Mouse (Mus musculus) spleen, postnatal 4 days (tissue): Measurements from ENCODE around the gene Sema4a.

ENCODE experiments used
- DNase-seq, 2 experiments: peaks; one replicate each; pipeline ENCODE4 v3.0.0; 2022; ENCODE audit warnings: low spot score in 2 of 2

Sema4a gene

GRCm38 (mm10) chr3:88460983-88461696 is at the start of gene Sema4a:
TSS of gene Sema4a (minus strand) at chr3:88461182.
- peak in 1 of 2 experiments; percentile 59 for DNase-seq

DNA sequence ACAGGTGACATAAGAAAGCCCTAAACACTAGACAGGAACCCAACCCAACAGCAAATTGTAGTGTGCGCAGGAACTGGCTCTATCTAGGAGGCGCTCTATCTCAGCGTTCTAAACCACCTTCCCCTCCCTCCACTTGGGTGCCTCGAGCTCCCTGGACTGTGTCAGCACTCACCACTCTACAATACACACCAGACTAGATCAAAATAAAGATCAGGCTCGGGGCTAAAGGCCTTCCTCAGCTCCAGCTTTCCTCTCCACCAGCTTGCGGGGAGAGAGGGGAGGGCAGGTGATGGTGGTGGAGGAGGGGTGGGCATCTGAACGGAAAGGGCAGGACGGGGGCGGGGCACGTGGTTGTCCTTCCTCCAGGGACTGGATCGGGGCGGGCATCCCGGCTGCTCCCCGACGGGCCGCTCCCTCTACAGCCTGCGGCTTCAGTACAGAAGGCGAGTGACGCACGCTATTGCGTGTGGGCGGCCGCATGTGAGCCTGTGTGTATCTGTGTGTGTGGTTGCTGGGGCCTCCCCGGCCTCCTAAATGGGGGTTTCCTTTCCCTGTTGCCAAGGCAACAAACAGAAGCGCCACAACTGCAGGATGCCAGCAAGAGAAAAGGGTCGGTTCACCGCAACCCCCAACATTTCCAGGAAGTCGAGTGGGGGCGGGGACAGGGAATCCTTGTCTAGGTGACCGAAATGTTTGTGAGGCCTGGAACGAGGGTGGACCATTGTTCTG is 48.9 kb upstream of the Sema4a start, which contains the start of gene Lmna:
TSS of gene Lmna (minus strand) at position 265 of the 729 bp plus-strand sequence.
- DNase-seq, result peak; percentile 81 to 87

GRCm38 (mm10) chr3:88509250-88509649 is 48.3 kb upstream of the Sema4a start:
- DNase-seq, result no peak

DNA sequence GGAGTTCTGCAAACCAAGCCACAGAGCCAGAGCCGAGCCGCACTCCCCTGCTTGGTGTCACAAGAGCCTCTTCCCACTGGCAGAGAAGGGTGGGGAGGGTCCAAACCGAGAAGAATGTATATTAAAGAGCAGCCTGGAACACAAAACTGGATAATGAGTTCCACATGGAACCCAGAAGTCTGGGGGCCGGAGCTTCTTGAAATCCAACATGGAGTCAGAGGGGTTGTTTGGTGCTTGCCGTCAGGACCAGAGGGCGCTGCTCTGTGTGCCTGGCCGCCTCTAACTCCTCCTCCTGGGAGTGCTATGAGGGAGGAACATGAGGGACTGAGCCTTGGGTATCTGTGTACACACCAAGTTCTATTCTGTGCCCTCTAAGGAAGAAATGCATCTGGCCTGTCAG is 44.8 kb upstream of the Sema4a start:
- no peak for DNase-seq

DNA sequence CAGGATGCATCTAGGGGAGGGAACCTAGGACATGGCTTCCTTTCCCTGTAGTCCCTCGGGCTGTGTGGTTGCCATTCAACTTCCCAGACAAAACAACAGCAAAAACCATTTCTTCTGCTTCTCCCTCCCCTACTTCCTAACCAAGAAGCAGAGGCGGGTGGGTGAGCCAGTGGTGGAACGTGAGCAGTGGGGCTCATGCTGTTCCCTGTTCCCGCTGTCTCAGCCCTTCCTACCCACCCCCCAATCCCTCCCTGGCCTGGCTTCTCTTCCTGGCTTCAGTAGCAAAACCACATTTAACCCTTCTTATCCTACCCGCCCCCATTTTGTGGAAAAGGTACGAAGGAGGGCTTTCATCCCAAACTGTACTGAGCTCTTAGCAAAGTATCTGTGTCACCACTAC is 44.1 kb upstream of the Sema4a start:
- no peak for DNase-seq

GRCm38 (mm10) chr3:88503881-88504746 is 43.1 kb upstream of the Sema4a start:
- DNase-seq, result no peak

GRCm38 (mm10) chr3:88503505-88503863 is 42.5 kb upstream of the Sema4a start:
- DNase-seq, result no peak

DNA sequence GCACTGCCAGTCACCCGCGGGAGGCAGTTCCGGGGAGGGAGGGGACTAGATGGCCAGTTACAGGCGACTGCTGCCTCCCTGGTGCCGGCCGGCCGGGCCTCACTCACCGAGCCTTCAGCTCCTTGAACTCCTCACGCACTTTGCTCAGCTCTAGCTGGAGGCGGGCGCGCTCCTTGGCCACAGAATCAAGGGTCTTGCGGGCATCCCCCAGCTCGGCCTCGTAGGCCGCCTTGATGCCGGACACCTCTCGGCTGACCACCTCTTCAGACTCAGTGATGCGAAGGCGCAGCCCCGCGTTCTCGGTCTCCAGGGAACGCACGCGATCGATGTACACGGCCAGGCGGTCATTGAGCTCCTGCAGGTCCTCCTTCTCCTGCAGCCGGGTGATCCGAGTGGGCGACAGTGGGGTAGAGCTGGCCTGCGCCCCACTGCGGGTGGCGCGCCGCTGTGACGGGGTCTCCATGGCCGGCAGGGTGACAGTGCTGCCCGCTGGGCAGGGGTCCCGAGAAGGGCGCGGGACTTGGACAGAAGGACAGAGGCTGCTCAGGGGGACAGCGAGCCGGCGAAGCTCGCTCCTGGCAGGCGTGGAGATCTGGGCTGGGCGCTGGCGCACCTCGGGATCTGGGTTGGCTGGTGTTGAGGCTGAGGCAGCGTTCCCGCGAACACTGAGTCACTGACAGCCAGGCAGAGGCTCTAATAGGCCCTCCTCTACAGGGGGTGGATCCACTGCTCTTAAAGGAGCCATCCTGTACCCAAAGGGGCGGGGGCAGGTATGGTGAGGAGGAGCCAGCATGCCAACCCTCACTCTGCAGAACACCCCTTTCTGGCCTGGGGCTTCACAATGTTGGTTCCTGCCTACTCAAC is 41.9 kb upstream of the Sema4a start:
- DNase-seq, result peak; percentile 84 to 91

- DNase-seq, result no peak
Measured at GRCm38 (mm10) chr3:88502031-88502571, 41.1 kb upstream of the Sema4a start.

DNA sequence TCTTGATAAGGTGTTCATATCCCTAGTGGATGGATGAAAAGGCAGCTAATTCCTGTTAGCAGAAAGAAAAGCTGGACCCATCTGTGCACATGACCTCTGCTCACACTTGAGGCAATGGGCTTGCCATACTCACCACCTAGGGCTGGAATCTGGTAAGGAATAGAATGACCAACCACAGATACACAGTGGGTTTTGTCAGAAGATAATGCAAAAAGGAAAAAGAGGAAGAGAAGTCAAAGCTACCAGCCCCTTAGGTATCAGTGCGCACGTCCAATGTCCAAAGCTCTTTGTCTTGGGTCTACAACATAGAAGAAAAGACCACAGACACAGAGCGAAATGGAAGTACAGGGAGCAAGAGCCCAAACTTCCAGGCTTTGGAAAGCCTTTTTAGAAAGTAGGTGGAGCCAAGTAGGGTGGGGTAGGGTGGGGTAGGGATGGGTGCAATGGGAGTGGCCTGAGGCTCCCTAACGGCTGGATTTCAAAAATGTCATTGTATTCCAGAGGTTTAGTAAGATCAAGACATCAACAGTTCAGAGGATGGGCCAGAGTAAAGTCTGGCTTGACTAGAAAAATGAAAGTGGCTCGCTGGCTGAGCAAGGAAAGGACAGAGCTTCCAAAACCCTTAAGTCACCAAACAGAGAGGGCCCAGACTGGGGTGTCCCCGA is 40.5 kb upstream of the Sema4a start:
- DNase-seq, result no peak

DNA sequence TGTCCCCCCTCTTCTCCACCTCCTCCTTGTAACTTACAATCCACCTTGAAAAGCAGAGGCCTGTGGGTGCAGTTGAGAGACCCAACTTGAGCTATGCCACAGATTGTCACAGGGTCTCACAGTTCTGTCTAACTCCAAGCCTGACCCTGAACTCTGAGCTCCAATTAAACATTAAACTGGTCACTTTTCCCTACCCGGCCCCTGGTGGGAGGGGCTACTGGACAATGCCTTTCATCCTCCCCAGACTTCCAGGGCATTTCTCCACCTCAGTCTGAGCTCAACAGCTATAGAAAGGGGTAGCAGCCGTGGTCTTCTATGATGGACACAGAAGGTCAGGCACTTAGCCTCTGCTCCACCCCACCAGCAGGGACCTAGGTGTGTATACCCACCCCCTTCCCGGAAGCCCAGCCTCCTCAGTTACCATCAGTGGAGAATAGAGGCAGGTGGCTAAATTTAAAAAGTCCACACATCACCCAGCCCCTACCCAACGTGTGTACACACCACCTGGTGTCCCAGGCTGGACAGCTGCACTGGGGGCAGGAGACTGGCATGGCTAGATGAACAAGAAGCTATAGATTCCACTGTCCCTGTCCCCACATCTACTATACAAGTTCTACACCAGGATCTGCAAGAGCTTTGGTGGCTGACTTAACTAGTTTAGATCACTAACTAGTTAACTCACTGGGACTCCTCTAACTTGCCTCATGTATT is 39.8 kb upstream of the Sema4a start:
- no peak for DNase-seq

DNA sequence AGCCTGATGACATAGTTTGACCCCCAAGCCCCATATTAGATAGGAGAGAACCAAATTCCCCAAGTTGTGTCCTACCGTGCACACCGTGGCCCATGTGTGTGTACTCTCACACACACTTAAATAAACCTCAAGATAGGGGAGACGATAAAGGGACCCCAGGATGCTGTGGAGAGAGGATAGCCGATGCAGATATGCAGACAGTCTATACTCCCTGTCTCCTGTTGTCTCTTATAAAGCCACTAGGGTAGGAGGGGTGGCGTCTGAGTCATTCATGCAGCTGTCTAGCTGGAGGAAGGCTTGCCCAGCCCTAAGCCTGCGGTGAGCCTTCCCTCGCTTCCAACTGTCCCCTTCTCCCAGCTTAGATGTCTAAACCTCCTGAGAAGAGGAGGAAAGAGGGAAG is 39.1 kb upstream of the Sema4a start:
- no peak for DNase-seq

- DNase-seq, result no peak
Measured at GRCm38 (mm10) chr3:88499580-88499979, 38.6 kb upstream of the Sema4a start.

GRCm38 (mm10) chr3:88495741-88496415 is 34.9 kb upstream of the Sema4a start:
- DNase-seq, result peak in 1 of 2 experiments; percentile 63

DNA sequence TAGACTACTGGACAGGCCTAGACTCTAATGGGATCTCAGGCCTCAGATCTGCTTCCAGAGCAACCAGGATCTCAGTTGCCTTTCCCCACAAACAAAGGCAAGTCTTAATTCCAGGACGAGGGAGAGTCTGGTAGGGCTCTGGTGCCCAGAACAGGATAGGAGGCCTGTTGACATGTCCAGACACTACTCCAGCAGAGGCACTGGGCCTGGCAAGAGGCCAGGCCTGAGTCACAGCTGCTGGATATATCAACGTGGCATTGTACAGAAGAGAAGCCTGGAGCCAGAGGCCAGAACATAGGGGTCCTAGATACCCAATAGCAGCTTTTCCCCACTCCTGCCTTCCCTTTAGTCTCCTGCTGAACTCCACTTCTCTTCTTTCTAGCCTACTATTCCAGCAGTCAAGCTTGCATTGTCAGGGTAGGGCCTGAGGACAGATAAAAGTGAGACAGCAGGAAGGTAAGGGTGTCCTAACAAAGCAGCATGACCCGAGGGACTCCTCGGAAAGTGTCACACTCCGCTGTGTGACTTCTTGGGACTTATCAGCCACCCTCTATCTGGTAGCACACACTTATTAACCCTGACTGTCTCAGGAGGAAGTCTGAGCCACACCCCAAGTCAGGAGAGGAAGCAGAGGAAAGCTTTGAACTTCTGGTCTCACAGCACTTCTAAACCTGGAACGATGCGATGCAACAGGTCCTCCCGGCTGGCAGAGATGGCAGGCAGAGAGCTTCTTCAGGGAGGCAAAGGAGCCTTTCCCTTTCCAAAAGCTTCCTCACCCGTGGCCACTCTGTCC is 34.0 kb upstream of the Sema4a start:
- DNase-seq, result peak; percentile 53 to 77

- no peak for DNase-seq
Measured at GRCm38 (mm10) chr3:88493706-88494582, 33.0 kb upstream of the Sema4a start.

GRCm38 (mm10) chr3:88487396-88487795 is 26.4 kb upstream of the Sema4a start:
- DNase-seq, result no peak
